Mouse (Mus musculus) brain, embryonic 14.5 days (tissue): ENCODE measurements around the gene Myrfl.

Source experiments
- CTCF ChIP-seq: fragments of 200-500 bp; IDR thresholded peaks from 2 replicates; pipeline ENCODE4 v1.5.1; 2012; ENCODE audit warnings: inconsistent platforms, mild to moderate bottlenecking, moderate library complexity, borderline replicate concordance; ENCODE audit not compliant: insufficient read depth, insufficient read length; ENCODE audit errors: extremely low read depth
- POLR2A ChIP-seq: fragments of 200-500 bp; IDR thresholded peaks from 2 replicates; pipeline ENCODE4 v1.6.1; 2012; ENCODE audit warnings: mild to moderate bottlenecking, inconsistent platforms, borderline replicate concordance; ENCODE audit not compliant: poor library complexity, insufficient read depth, insufficient read length, severe bottlenecking; ENCODE audit errors: extremely low read depth

DNA sequence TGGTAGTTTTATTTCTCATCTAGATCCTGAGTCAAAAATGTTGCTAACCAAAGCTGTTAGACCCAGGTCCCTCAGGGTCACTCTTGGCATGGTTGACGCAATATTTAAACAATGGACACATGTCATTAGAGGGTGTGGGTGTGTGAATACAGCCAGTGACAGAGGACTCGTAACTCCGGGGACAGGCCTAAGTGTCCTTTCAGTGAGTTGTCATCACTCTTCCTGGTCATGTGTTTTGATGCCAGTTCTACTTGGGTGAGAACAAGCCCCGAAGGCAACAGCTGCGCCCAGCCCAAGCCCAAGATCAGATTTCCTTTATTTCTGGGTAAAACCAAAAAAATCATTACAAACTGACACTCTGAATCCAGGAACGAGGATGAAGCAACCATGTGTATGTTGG lies 112.6 kb downstream of the Myrfl start:
- TF ChIP-seq CTCF (no peak), POLR2A (no peak)
